Mouse (Mus musculus) bone marrow macrophage, adult 2 months (primary cell): ENCODE results near the gene Scaf8.
"Not testable (repeated sequence)": the region's sequence is repeated elsewhere in the genome, so short reads cannot be mapped to it uniquely, and the experiment has no call there.

Experiments
- CTCF ChIP-seq: IDR thresholded peaks from 2 replicates; pipeline ENCODE4 v1.5.1; 2012; ENCODE audit warnings: low read depth, mild to moderate bottlenecking, low read length, moderate library complexity
- POLR2A ChIP-seq: IDR thresholded peaks from 2 replicates; pipeline ENCODE4 v1.6.1; 2012; ENCODE audit warnings: mild to moderate bottlenecking, low read depth, low read length, borderline replicate concordance

- not testable (repeated sequence) for TF ChIP-seq CTCF, POLR2A
Measured at GRCm38 (mm10) chr17:3082125-3082755, 32.5 kb upstream of the Scaf8 start.
